Mouse (Mus musculus) limb, embryonic 14.5 days (tissue): ENCODE data around the gene Zfp729b. TPM values are rescaled to one million over a fixed set of nuclear protein-coding genes. Genes with fewer than 3 reads are reported as not detected.

Experiments
- ATAC-seq: fragments of 200-750 bp; cut with Nextera tagmentation; 2 replicates; pipeline ENCODE4 v1.8.0; 2017; ENCODE audit warnings: low read depth, moderate number of reproducible peaks, moderate TSS enrichment; ENCODE audit not compliant: low FRiP score
- DNase-seq: peaks from one replicate; pipeline ENCODE4 v3.0.0-alpha.2; 2015; ENCODE audit warnings: low spot score
- H3K27ac ChIP-seq: fragments of 300-500 bp; sonication (generic); replicated peaks from 2 replicates; pipeline ENCODE4 v1.5.1; 2014; ENCODE audit warnings: low read depth, mild to moderate bottlenecking, low read length, moderate library complexity, mixed read lengths
- H3K27me3 ChIP-seq: fragments of 300-500 bp; sonication (generic); 2 replicates; pipeline ENCODE4 v1.6.1; 2014; ENCODE audit warnings: low read length, mixed read lengths; ENCODE audit not compliant: control insufficient read depth, insufficient read depth
- H3K36me3 ChIP-seq: fragments of 300-500 bp; sonication (generic); 2 replicates; pipeline ENCODE4 v1.6.1; 2014; ENCODE audit warnings: mild to moderate bottlenecking, low read length, moderate library complexity, mixed read lengths; ENCODE audit not compliant: control insufficient read depth, insufficient read depth
- H3K4me1 ChIP-seq: fragments of 300-500 bp; sonication (generic); 2 replicates; pipeline ENCODE4 v1.6.1; 2014; ENCODE audit warnings: antibody characterized with exemption, low read length, mixed read lengths; ENCODE audit not compliant: control insufficient read depth, insufficient read depth
- H3K4me2 ChIP-seq: fragments of 300-500 bp; sonication (generic); replicated peaks from 2 replicates; pipeline ENCODE4 v1.6.1; 2014; ENCODE audit warnings: low read depth, mild to moderate bottlenecking, low read length, moderate library complexity; ENCODE audit not compliant: severe bottlenecking
- H3K4me3 ChIP-seq: fragments of 300-500 bp; sonication (generic); replicated peaks from 2 replicates; pipeline ENCODE4 v1.5.1; 2014; ENCODE audit warnings: low read length
- H3K9ac ChIP-seq: fragments of 300-500 bp; sonication (generic); 2 replicates; pipeline ENCODE4 v1.6.1; 2014; ENCODE audit warnings: mild to moderate bottlenecking, low read depth, low read length, moderate library complexity; ENCODE audit not compliant: severe bottlenecking
- H3K9me3 ChIP-seq: fragments of 300-500 bp; sonication (generic); 2 replicates; pipeline ENCODE4 v1.6.1; 2016; ENCODE audit warnings: low read length; ENCODE audit not compliant: control insufficient read depth
- POLR2A ChIP-seq: fragments of 200-500 bp; IDR thresholded peaks from 2 replicates; pipeline ENCODE4 v1.8.0; 2012; ENCODE audit warnings: inconsistent platforms, mild to moderate bottlenecking, moderate library complexity, borderline replicate concordance; ENCODE audit not compliant: insufficient read depth, insufficient read length; ENCODE audit errors: extremely low read depth
- WGBS: fragments of 180-500 bp; shearing (Covaris S2); extraction: QIAGEN DNeasy Blood & Tissue Kit; methylation state at CpG from one replicate; pipeline ENCODE4 v1.1.7; 2014; 5-methylcytosine and 5-hydroxymethylcytosine counted together
- polyA plus RNA-seq, 2 experiments: library from polyadenylated mRNA; depleted of rRNA in 1 of 2; stranded (reverse) in 1 of 2; unstranded in 1 of 2; fragments of >200 nt; fragmentation: Nextera tagmentation in 1 of 2; extraction: Ambion mirVana in 1 of 2; gene quantifications; 2 replicates each; pipeline versions ENCODE4 v1.2.1 to v1.2.3; 2012 to 2014

Zfp729b gene
- polyA plus RNA-seq (2012; rRNA removed) (2.1 and 3.0 TPM in 2 replicates), polyA plus RNA-seq (2014; fragmentation: Nextera tagmentation; extraction: Ambion mirVana) (5.2 and 6.1 TPM in 2 replicates)

DNA sequence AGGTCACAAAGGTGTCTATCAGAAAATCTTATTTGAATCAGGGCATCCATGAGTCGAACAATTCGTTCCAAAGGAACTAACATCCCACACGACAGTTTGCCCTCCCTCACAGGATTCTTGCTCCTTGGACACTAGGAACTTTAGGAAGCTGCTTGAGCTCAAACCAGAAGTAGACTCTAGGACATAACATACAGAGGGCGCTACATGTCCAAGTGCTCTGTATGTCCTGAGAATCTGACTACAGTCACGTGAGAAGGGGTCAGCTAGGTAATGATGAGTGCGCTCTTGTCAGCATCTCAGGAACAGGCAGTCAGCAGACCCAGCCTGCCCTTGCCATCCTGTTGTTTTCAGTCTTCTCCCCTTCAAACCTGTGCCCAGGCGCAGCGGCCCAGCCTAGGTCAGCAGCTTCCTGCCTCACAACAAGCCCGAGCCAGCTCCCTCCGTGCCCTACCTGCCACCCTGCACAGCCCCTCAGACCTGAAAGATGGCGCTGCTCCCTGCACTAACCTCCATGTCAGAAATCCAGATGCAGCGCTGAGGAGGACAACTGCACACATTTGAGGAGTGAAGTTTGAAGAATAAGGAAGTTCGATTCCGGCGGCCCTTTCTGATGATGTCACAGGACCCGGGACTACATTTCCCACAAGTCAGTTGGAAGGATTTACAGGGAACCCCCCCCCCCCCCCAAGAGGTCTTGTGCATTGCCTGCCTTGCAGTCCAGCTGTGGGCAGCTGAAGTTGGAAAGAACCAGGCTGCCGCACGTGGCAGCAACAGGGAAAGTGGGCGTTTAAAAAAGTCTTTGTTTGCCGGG lies at the start of gene Zfp729b:
TSS of gene Zfp729b (minus strand) at position 642 of the 811 bp plus-strand sequence.
- no peak for TF ChIP-seq POLR2A
- Histone ChIP-seq H3K4me2 (peak within 1 kb of the TSS; percentile 60), H3K27me3 (no peaks in the 10 kb centered on the region), H3K27ac (peak within 1 kb of the TSS; percentile 65), H3K9ac (peak within 1 kb of the TSS; percentile 66), H3K4me3 (peak within 1 kb of the TSS; percentile 70), H3K36me3 (no peaks in the 10 kb centered on the region), H3K9me3 (no peaks in the 10 kb centered on the region), H3K4me1 (no peaks in the 10 kb centered on the region)
- peak; percentile 89 for DNase-seq
- peak; percentile 95 for ATAC-seq
- WGBS, result 4% methylated on average over 20 of the region's 20 CpGs

DNA sequence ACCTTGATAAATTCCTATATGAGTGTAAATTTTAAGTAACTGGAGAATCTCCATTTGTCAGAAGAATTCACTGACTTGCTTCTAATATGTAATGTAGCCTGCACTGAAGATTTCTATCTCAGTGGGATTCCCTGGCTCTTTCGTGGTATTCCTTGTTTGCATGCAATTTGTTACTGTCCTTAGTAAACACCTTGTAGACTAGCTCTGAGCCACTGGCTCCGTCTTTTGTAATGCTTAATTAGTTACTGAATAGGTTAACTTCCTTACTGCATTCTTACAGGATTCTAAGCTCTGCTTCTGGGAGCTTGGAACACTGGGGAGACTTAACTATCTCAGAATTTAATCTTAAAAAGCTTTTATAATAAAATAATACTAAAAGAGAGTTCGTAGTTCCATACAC lies 43.0 kb upstream of the Zfp729b start:
- no peak overlapping the region for H3K27ac ChIP-seq
- no peaks in the 10 kb centered on the region for H3K27me3 ChIP-seq
- DNase-seq, result no peak
- WGBS, result 55% methylated on average over 3 of the region's 3 CpGs
- no peak overlapping the region for H3K4me3 ChIP-seq
- no peak for TF ChIP-seq POLR2A
- no peaks in the 10 kb centered on the region for H3K9me3 ChIP-seq
- H3K4me1 ChIP-seq, result no peaks in the 10 kb centered on the region
- H3K4me2 ChIP-seq, result no peak overlapping the region
- H3K9ac ChIP-seq, result no peak overlapping the region
- no peak for ATAC-seq
- no peaks in the 10 kb centered on the region for H3K36me3 ChIP-seq

DNA sequence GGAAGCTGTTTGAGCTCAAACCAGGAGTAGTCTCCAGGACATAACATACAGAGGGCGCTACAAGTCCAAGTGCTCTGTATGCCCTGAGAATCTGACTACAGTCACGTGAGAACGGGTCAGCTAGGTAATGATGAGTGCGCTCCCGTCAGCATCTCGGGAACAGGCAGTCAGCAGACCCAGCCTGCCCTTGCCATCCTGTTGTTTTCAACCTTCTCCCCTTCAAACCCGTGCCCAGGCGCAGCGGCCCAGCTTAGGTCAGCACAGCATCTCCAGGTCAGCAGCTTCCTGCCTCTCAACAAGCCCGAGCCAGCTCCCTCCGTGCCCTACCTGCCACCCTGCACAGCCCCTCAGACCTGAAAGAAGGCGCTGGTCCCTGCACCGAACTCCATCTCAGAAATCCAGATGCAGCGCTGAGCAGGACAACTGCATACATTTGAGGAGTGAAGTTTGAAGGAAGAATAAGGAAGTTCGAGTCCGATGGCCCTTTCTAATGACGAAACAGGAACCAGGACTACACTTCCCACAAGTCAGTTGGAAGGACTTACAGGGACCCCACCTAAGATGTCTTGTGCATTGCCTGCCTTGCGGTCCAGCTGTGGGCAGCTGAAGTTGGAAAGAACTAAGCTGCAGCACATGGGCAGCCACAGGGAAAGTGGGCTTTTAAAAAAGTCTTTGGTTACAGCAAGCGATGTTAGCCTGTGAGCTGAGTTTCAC lies 27.9 kb upstream of the Zfp729b start, which contains the start of the genes Gm49345 and Zfp729a:
TSS of gene Gm49345 (minus strand) at position 476 of the 714 bp plus-strand sequence.
TSS of gene Zfp729a (minus strand) at position 498 of the 714 bp plus-strand sequence.
- Histone ChIP-seq H3K9ac (peak within 1 kb of the TSS; percentile 83), H3K36me3 (no peaks in the 10 kb centered on the region), H3K4me1 (no peaks in the 10 kb centered on the region), H3K4me3 (peak within 1 kb of the TSS; percentile 79), H3K4me2 (peak within 1 kb of the TSS; percentile 60), H3K27ac (peak within 1 kb of the TSS; percentile 63), H3K27me3 (no peaks in the 10 kb centered on the region), H3K9me3 (no peaks in the 10 kb centered on the region)
- TF ChIP-seq POLR2A, result peak; percentile 32; the same call in 1 of the 2 replicates
- WGBS, result 0% methylated on average over 17 of the region's 19 CpGs
- DNase-seq (peak; percentile 90), ATAC-seq (peak; percentile 98)

DNA sequence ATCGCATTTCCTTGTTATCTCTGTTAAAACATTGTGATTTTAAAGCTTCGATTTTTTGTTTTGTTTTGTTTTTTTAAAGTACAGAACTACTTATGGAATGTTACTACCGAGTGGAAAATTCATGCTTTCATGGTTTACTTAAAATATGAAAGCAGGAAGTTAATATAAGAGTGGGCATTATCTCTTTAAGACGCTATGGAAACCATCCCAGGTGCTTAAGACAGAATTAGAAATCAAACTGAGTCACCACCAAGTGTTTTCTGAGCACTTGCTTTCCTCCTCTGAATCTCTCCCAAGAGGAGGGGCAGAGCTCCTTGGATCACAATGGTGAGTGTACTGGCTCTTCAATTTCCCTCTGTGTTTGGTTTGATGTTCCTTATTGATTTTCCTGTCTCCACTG lies 601 bp upstream of the Zfp729b start:
- DNase-seq, result no peak
- 90% methylated on average over 4 of the region's 4 CpGs for WGBS
- no peak overlapping the region for H3K4me3 ChIP-seq
- no peaks in the 10 kb centered on the region for H3K27me3 ChIP-seq
- TF ChIP-seq POLR2A, result no peak
- no peaks in the 10 kb centered on the region for H3K9me3 ChIP-seq
- no peak for ATAC-seq
- no peaks in the 10 kb centered on the region for H3K36me3 ChIP-seq
- no peaks in the 10 kb centered on the region for H3K4me1 ChIP-seq
- H3K9ac ChIP-seq, result no peak overlapping the region
- no peak overlapping the region for H3K4me2 ChIP-seq
- no peak overlapping the region for H3K27ac ChIP-seq

DNA sequence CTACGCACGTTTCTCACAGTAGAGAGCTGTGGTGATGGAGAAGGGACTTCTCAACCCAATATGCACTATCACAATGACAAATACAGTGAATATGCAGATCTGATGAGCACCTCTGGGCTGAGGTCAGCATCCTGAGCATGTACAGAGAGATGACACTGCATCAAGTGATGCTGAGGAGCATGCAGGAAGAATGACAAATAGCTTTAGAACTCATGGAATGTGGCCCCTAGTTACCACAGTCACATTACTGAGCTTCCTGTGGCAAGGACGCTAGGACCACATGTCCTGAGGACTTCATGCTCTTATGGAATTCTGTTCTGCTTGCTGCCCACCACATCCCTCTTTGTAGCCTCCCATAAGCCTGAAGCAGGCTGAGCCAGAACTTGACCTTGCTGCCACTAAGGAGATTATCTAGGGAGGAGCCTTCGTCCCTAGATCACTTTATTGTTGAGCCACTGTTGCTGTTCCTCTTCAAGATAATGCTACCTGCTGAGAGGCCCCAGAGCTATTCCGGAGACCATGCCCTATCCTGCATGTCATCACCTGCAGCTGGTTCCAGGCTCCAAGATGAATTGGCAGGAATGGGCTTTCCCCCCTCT lies 36.8 kb downstream of the Zfp729b start:
- ATAC-seq (no peak), DNase-seq (no peak)
- no peak overlapping the region for H3K9ac ChIP-seq
- H3K4me2 ChIP-seq, result no peak overlapping the region
- H3K4me1 ChIP-seq, result no peaks in the 10 kb centered on the region
- H3K27ac ChIP-seq, result no peak overlapping the region
- no peaks in the 10 kb centered on the region for H3K27me3 ChIP-seq
- TF ChIP-seq POLR2A, result no peak
- 69% methylated on average over 5 of the region's 5 CpGs for WGBS
- H3K4me3 ChIP-seq, result no peak overlapping the region
- no peaks in the 10 kb centered on the region for H3K9me3 ChIP-seq
- H3K36me3 ChIP-seq, result no peaks in the 10 kb centered on the region
